Mouse (Mus musculus): ENCODE measurements around the gene C4b.
"Not testable (repeated sequence)": the region's sequence is repeated elsewhere in the genome, so short reads cannot be mapped to it uniquely, and the experiment has no call there.

GRCm38 (mm10) chr17:34745166-34745565 is 1.5 kb upstream of the C4b start:
- TF ChIP-seq HCFC1 (IDR thresholded peaks at IDR 0.05; ENCODE audit: borderline replicate concordance, insufficient read depth, low read length); ZNF384 (IDR thresholded peaks at IDR 0.05; ENCODE audit: low read depth, low read length); ZC3H11A (IDR thresholded peaks at IDR 0.05; ENCODE audit: borderline replicate concordance, low read depth, low read length): not testable (repeated sequence)
